Mouse (Mus musculus): ENCODE measurements around the gene D230025D16Rik. TPM values are rescaled to one million over a fixed set of nuclear protein-coding genes. Genes with fewer than 3 reads are reported as not detected.

Gene D230025D16Rik
- polyA plus RNA-seq, 1 experiment from 2014 or later = 29.1 TPM

DNA sequence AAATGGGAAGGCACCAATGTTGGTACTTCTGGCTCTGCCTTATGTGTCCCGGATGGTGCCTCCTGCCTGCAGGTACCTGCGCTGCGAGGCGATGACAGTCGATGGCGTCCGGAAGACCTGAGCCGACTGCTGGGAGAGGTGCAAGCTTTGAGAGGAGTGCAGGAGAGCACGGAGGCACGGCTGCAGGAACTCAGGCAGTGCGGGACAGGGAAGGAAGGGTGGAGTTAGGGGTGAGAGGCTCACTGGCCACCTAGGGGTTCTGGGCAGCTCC, 45.9 kb downstream of the D230025D16Rik start:
- H3K36me3 ChIP-seq (ENCODE audit: control insufficient read depth, insufficient read depth, low read length) = no peaks in the 10 kb centered on the region
- ATAC-seq (ENCODE audit: insufficient read depth, low FRiP score) = no peak

DNA sequence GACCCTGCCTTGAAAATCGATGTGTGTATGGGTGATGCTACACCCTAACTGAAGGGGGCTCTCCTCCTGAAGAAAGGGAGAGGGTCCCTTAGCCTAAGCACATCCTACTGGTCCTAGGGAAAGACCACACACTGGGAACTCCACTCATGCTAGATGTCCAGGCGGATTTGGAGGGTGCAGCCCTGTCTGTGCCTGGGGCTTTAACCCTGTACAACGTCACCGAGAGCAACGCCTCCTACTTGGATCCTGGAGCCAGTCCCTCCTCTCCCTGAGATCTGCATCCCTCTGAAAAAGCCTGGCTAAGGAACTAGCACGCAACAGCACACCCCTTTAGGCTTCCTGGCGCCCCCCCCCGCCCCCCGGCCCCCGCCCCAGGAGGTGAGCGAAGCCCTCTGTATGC, 50.4 kb downstream of the D230025D16Rik start:
- H3K9ac ChIP-seq (ENCODE audit: low read length) = no peak overlapping the region; the same call in 1 of the 2 replicates
- no peaks in the 10 kb centered on the region for H3K9me3 ChIP-seq (replicated peaks; ENCODE audit: control insufficient read depth, low read length)
- WGBS = 7% methylated on average over 11 of the region's 11 CpGs
- H3K27ac ChIP-seq (ENCODE audit: low read length) = no peak overlapping the region
- peak overlapping the region; percentile 47; the same call in 1 of the 2 replicates for H3K4me3 ChIP-seq (replicated peaks; ENCODE audit: low read length)
- H3K4me1 ChIP-seq (ENCODE audit: control insufficient read depth, insufficient read depth, low read length) = peaks cover 22% of the 10 kb centered on the region
- no peak for ATAC-seq (ENCODE audit: insufficient read depth, low FRiP score)
- H3K36me3 ChIP-seq (ENCODE audit: control insufficient read depth, insufficient read depth, low read length) = no peaks in the 10 kb centered on the region
- peak overlapping the region; percentile 68 for H3K4me2 ChIP-seq (ENCODE audit: low read depth, low read length)
- H3K27me3 ChIP-seq (ENCODE audit: control insufficient read depth, insufficient read depth, low read length) = peaks cover 80% of the 10 kb centered on the region

More for the DNA sequence above, 45.9 kb downstream of the D230025D16Rik start:
- 6% methylated on average over 11 of the region's 11 CpGs for WGBS
- H3K4me2 ChIP-seq (ENCODE audit: low read depth, low read length) = 0 out of 2 replicates have a peak overlapping the region, but pooled peaks have one; percentile 15
- no peaks in the 10 kb centered on the region for H3K9me3 ChIP-seq (replicated peaks; ENCODE audit: control insufficient read depth, low read length)
- H3K9ac ChIP-seq (ENCODE audit: low read length) = no peak overlapping the region
- H3K27me3 ChIP-seq (ENCODE audit: control insufficient read depth, insufficient read depth, low read length) = peaks cover 87% of the 10 kb centered on the region
- no peak overlapping the region for H3K4me3 ChIP-seq (replicated peaks; ENCODE audit: low read length)
- peaks cover 29% of the 10 kb centered on the region for H3K4me1 ChIP-seq (ENCODE audit: control insufficient read depth, insufficient read depth, low read length)
- no peak overlapping the region for H3K27ac ChIP-seq (ENCODE audit: low read length)

DNA sequence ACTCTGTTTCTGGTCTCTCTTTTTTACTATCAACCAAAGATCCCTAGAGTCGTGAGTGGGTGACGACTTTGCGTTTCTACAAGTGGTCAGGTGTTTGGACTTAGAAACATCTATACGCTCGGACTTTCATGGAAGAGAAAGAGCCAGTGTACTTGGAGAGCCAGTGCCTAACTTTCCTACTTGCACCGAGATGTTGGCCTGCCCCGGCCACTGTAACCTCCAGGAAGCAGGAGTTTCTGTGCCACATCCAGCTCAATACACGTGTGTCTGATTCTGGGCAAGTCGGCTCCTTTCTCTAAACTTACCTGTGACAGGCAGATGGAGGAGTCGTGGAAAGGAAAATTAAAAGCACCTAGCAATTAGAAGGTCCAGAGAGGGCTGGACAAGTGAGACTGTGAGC, 50.9 kb downstream of the D230025D16Rik start, which contains the start of gene Nol3:
Nol3 (plus strand) TSS at position 301 of the 400 bp plus-strand sequence.
- H3K27me3 ChIP-seq (ENCODE audit: control insufficient read depth, insufficient read depth, low read length) = peaks cover 75% of the 10 kb centered on the region
- H3K9ac ChIP-seq (ENCODE audit: low read length) = peak within 1 kb of the TSS; percentile 60
- 6% methylated on average over 10 of the region's 10 CpGs for WGBS

DNA sequence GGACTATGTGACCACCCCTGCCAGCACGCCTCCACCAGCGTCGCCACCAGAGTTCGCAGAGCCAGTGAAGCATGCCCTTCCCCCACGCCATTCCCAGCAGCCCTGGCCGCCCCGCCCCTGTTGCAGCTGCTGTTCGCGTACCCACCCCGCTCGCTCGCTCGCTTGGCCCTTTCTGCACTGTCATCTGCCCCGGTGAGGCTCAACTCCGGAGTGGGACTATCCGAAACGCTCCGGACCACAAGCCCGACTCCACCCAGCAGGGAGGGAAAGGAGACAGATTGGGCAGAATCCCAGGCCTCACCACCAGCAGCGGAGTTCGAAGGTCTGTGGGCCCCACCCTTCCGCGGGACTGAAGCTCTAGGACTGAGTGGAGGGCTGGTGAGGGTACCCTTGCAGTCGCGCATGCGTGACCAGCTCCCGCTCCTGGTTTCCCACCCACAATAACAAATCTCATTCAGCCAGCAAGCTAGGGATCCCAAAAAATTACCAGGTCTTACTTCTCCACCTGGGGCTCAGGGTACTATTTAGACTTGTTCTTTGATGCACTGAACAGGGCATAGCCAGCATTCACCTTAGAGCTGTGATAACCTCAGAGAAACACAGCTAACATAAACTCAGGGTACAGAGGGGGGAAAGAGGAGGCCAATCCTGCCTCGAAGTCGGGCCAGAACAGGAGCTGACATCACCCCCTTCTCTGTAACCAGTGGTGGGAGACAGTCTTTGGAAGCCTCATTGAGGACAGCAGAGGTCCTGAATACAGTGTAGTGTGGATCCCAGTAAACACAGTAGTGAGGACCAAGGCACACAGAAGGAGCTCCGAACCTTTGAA, 51.6 kb downstream of the D230025D16Rik start:
- H3K36me3 ChIP-seq (ENCODE audit: control insufficient read depth, insufficient read depth, low read length) = no peaks in the 10 kb centered on the region
- WGBS = 4% methylated on average over 30 of the region's 30 CpGs
- H3K9me3 ChIP-seq (replicated peaks; ENCODE audit: control insufficient read depth, low read length) = no peaks in the 10 kb centered on the region
- peak overlapping the region; percentile 47 for H3K4me3 ChIP-seq (replicated peaks; ENCODE audit: low read length)
- no peak overlapping the region for H3K27ac ChIP-seq (ENCODE audit: low read length)
- H3K4me2 ChIP-seq (ENCODE audit: low read depth, low read length) = peak overlapping the region; percentile 68
- peaks cover 16% of the 10 kb centered on the region for H3K4me1 ChIP-seq (ENCODE audit: control insufficient read depth, insufficient read depth, low read length)
- ATAC-seq (ENCODE audit: insufficient read depth, low FRiP score) = peak; percentile 68; the same call in 1 of the 2 replicates
- H3K9ac ChIP-seq (ENCODE audit: low read length) = peak overlapping the region; percentile 60
- peaks cover 68% of the 10 kb centered on the region for H3K27me3 ChIP-seq (ENCODE audit: control insufficient read depth, insufficient read depth, low read length)

More for the DNA sequence above, 50.9 kb downstream of the D230025D16Rik start, which contains the start of gene Nol3:
- Histone ChIP-seq H3K4me1 (ENCODE audit: control insufficient read depth, insufficient read depth, low read length) (peaks cover 17% of the 10 kb centered on the region), H3K4me2 (ENCODE audit: low read depth, low read length) (peak within 1 kb of the TSS; percentile 68), H3K36me3 (ENCODE audit: control insufficient read depth, insufficient read depth, low read length) (no peaks in the 10 kb centered on the region), H3K4me3 (replicated peaks; ENCODE audit: low read length) (peak within 1 kb of the TSS; percentile 47), H3K27ac (ENCODE audit: low read length) (no peak within 1 kb of the TSS), H3K9me3 (replicated peaks; ENCODE audit: control insufficient read depth, low read length) (no peaks in the 10 kb centered on the region)
- ATAC-seq (ENCODE audit: insufficient read depth, low FRiP score) = no peak

DNA sequence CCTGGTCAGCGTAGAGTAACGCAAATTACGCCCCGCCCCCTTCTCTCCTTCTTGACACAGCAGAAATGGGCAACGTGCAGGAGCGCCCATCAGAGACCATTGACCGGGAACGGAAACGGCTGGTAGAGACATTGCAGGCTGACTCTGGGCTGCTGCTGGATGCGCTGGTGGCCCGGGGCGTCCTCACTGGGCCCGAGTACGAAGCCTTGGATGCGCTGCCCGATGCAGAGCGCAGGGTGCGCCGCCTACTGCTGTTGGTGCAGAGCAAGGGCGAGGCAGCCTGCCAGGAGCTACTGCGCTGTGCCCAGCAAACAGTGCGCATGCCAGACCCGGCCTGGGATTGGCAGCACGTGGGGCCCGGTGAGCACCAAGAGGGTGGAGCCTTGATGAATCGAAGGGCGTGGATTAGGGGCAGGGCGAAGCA, 54.0 kb downstream of the D230025D16Rik start:
- no peaks in the 10 kb centered on the region for H3K9me3 ChIP-seq (replicated peaks; ENCODE audit: control insufficient read depth, low read length)
- H3K4me1 ChIP-seq (ENCODE audit: control insufficient read depth, insufficient read depth, low read length) = peaks cover 16% of the 10 kb centered on the region
- H3K27ac ChIP-seq (ENCODE audit: low read length) = no peak overlapping the region
- peak overlapping the region; percentile 22 for H3K4me3 ChIP-seq (replicated peaks; ENCODE audit: low read length)
- peaks cover 54% of the 10 kb centered on the region for H3K27me3 ChIP-seq (ENCODE audit: control insufficient read depth, insufficient read depth, low read length)
- peak overlapping the region; percentile 50 for H3K4me2 ChIP-seq (ENCODE audit: low read depth, low read length)
- peak; percentile 71 for ATAC-seq (ENCODE audit: insufficient read depth, low FRiP score)
- H3K9ac ChIP-seq (ENCODE audit: low read length) = no peak overlapping the region
- H3K36me3 ChIP-seq (ENCODE audit: control insufficient read depth, insufficient read depth, low read length) = no peaks in the 10 kb centered on the region
- WGBS = 2% methylated on average over 28 of the region's 28 CpGs

DNA sequence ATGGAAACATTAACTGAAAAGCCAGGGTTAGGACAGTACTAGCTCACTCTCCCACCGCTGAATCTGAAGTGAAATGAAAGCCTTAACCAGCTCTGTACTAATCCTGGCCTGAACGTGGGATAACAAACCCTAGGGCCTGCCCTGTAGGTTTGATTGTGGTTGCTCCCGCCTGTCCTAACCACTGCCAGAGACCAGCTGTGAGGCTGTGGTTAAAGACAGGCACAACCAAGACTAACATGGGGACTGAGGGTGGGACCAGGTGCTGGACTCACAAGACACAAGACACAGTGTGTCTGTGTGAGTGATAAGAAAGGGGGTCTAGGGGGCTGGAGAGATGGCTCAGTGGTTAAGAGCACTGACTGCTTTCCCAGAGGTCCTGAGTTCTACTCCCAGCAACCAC, 55.6 kb downstream of the D230025D16Rik start:
- H3K9ac ChIP-seq (ENCODE audit: low read length) = no peak overlapping the region
- H3K27me3 ChIP-seq (ENCODE audit: control insufficient read depth, insufficient read depth, low read length) = peaks cover 38% of the 10 kb centered on the region
- no peak overlapping the region for H3K27ac ChIP-seq (ENCODE audit: low read length)
- no peaks in the 10 kb centered on the region for H3K9me3 ChIP-seq (replicated peaks; ENCODE audit: control insufficient read depth, low read length)
- no peak overlapping the region for H3K4me2 ChIP-seq (ENCODE audit: low read depth, low read length)
- 77% methylated on average over 3 of the region's 3 CpGs for WGBS
- no peak for ATAC-seq (ENCODE audit: insufficient read depth, low FRiP score)
- H3K4me1 ChIP-seq (ENCODE audit: control insufficient read depth, insufficient read depth, low read length) = peaks cover 16% of the 10 kb centered on the region
- no peak overlapping the region for H3K4me3 ChIP-seq (replicated peaks; ENCODE audit: low read length)
- H3K36me3 ChIP-seq (ENCODE audit: control insufficient read depth, insufficient read depth, low read length) = no peaks in the 10 kb centered on the region

DNA sequence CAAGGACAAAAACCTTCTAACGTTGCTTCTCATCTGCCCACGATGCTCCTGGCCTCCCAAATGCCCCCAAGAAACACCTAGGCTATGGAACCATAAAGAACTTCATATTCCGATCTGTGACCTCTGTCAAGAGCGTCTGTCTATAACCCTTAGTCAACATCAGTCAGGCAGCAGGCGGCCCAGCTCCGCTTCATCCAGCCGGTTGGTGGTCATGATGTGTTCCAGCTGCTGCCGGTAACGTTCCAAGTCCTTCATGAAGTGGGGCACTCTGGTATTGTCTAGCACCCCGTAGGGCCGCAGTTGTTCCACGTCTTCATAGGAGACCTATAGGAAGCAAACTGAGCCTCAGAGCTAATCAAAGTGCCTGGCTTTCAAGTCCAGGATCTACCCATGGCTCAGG, 56.9 kb downstream of the D230025D16Rik start:
- WGBS = 78% methylated on average over 12 of the region's 12 CpGs
- H3K4me2 ChIP-seq (ENCODE audit: low read depth, low read length) = no peak overlapping the region
- no peak overlapping the region for H3K9ac ChIP-seq (ENCODE audit: low read length)
- no peak overlapping the region for H3K27ac ChIP-seq (ENCODE audit: low read length)
- H3K4me3 ChIP-seq (replicated peaks; ENCODE audit: low read length) = no peak overlapping the region
- H3K9me3 ChIP-seq (replicated peaks; ENCODE audit: control insufficient read depth, low read length) = no peaks in the 10 kb centered on the region
- H3K36me3 ChIP-seq (ENCODE audit: control insufficient read depth, insufficient read depth, low read length) = no peaks in the 10 kb centered on the region
- peaks cover 30% of the 10 kb centered on the region for H3K27me3 ChIP-seq (ENCODE audit: control insufficient read depth, insufficient read depth, low read length)
- ATAC-seq (ENCODE audit: insufficient read depth, low FRiP score) = no peak
- H3K4me1 ChIP-seq (ENCODE audit: control insufficient read depth, insufficient read depth, low read length) = peaks cover 7% of the 10 kb centered on the region; the same call in 1 of the 2 replicates

DNA sequence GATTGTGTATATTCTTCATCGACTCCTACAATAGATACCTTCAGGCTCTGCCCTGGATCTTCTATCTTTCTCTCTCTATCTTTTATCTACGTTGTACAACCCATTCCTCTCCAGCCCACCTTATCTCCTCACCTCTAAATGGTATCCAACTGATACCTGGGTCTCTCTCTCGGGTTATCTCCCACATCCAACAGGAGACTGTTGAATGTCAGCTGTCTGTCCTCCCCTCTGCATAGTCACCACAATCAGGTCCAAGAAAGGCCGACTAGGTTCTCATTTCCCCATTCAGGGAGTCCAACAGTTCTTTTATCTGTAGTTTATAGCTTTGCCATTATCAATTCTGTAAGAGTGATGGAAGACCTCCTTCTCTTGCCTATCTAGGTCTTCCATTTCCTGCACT, 57.3 kb downstream of the D230025D16Rik start:
- no peaks in the 10 kb centered on the region for H3K36me3 ChIP-seq (ENCODE audit: control insufficient read depth, insufficient read depth, low read length)
- H3K27me3 ChIP-seq (ENCODE audit: control insufficient read depth, insufficient read depth, low read length) = peaks cover 26% of the 10 kb centered on the region
- 84% methylated on average over 4 of the region's 4 CpGs for WGBS

DNA sequence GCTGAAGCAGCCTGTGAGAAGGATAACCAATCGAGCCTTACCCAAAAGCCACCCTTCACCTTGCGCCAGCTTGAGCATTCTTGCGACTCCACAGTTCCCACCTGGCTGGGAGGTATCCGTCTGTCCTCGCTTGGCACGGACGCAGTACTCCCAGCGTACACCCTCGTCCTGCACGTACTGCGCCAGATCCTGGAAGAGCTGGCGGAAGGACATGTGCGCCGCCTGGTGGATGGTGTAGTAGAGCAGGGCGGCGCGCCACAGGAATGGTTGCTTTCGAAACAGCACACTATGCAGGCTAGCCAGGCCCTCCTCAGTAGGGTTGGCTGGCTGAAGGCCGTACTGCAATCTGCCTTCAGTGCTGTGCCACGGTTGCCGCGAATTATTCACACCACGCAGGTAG, 58.1 kb downstream of the D230025D16Rik start:
- peaks cover 20% of the 10 kb centered on the region for H3K27me3 ChIP-seq (ENCODE audit: control insufficient read depth, insufficient read depth, low read length)
- H3K27ac ChIP-seq (ENCODE audit: low read length) = no peak overlapping the region
- H3K9ac ChIP-seq (ENCODE audit: low read length) = no peak overlapping the region
- WGBS = 28% methylated on average over 23 of the region's 23 CpGs
- no peaks in the 10 kb centered on the region for H3K9me3 ChIP-seq (replicated peaks; ENCODE audit: control insufficient read depth, low read length)
- peaks cover 7% of the 10 kb centered on the region; the same call in 1 of the 2 replicates for H3K4me1 ChIP-seq (ENCODE audit: control insufficient read depth, insufficient read depth, low read length)
- ATAC-seq (ENCODE audit: insufficient read depth, low FRiP score) = peak; percentile 64
- no peak overlapping the region for H3K4me3 ChIP-seq (replicated peaks; ENCODE audit: low read length)
- no peak overlapping the region for H3K4me2 ChIP-seq (ENCODE audit: low read depth, low read length)
- H3K36me3 ChIP-seq (ENCODE audit: control insufficient read depth, insufficient read depth, low read length) = no peaks in the 10 kb centered on the region

More for the DNA sequence above, 57.3 kb downstream of the D230025D16Rik start:
- Histone ChIP-seq H3K4me3 (replicated peaks; ENCODE audit: low read length) (no peak overlapping the region), H3K27ac (ENCODE audit: low read length) (no peak overlapping the region), H3K4me2 (ENCODE audit: low read depth, low read length) (no peak overlapping the region), H3K9me3 (replicated peaks; ENCODE audit: control insufficient read depth, low read length) (no peaks in the 10 kb centered on the region), H3K9ac (ENCODE audit: low read length) (no peak overlapping the region), H3K4me1 (ENCODE audit: control insufficient read depth, insufficient read depth, low read length) (peaks cover 7% of the 10 kb centered on the region; the same call in 1 of the 2 replicates)
- ATAC-seq (ENCODE audit: insufficient read depth, low FRiP score) = no peak
